Comparison of ENCODE assay signal across 8 mouse cellular contexts in the genomic region with DNA sequence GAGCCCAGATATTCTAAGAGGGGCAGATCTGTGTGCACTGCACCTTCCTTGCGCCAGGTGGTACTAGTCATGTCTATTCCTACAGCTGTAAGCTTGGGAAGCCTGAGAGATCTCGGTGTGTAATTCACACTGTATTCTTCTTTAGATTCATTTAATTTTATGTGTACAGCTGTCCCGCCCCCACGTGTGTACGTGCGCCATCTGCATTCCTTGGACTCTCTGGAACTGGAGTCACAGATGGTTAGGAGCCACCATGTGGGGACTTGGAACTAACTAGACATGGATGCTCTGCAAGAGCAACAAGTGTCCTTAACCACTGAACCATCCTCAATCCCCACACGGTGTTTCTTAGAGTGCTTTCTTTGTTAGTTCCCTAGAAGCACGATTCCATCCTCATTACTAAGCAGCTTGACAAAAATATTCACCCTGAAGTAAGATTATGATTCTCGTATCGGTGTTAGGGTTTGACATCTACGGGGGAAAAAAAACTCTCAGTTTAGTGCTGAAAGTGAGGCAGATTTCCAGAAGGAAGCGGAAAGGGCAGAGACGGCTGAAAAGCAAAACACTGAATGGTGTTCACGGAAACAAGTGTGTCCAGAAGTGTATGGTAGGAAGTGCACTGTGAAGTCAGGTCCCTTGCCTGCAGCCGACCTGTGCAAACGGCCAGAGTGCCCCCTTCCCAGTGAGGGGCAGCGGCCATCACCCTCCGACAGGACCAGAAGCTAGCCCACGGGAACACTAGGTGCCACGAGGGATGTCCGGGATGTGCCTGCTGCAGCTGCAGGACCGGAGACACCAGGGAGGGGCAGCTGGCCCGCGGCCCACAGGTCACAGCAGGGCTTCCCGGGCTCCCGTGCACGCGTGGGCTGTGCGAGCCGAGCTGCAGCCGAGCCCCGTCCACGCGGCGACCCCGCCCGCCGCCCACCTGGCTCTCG. TPM values are rescaled to one million over a fixed set of nuclear protein-coding genes. Genes with fewer than 3 reads are reported as not detected.
DNase-seq lines count a peak whose midpoint lies in the region; ATAC-seq and TF ChIP-seq lines count a peak whose summit lies in the region.

No protein-coding gene starts in this region.

- no peak for TF ChIP-seq POLR2A in CH12.LX (IDR thresholded peaks at IDR 0.05; ENCODE audit: low read depth, low read length)

- 14% methylated on average over 39 of the region's 39 CpGs for WGBS in embryonic facial prominence, embryonic 10.5 days
- 13% methylated on average over 35 of the region's 39 CpGs for WGBS in heart, embryonic 15.5 days
- WGBS in liver, postnatal 0 days (ENCODE audit: insufficient replicate concordance) = 16% methylated on average over 30 of the region's 39 CpGs

- TF ChIP-seq CTCF in CH12.LX (conservative IDR thresholded peaks at IDR 0.05 in 1 of 2, IDR thresholded peaks at IDR 0.05 in 1 of 2; ENCODE audit: low read depth in 2 of 2, low read length in 2 of 2) = peak in 1 of 2 experiments; percentile 54; a peak in 2 of 4 replicates
- no peak for TF ChIP-seq CTCF in liver, postnatal 0 days (IDR thresholded peaks at IDR 0.05; ENCODE audit: low read depth)

- H3K9me3 ChIP-seq in CH12.LX (replicated peaks; ENCODE audit: low read length) = no peaks in the 10 kb centered on the region
- no peaks in the 10 kb centered on the region for H3K9me3 ChIP-seq in embryonic facial prominence, embryonic 10.5 days
- H3K9me3 ChIP-seq in heart, embryonic 15.5 days (replicated peaks) = no peaks in the 10 kb centered on the region
- no peaks in the 10 kb centered on the region for H3K9me3 ChIP-seq in liver, postnatal 0 days (ENCODE audit: low read length)

- H3K4me3 ChIP-seq in CH12.LX (replicated peaks in 1 of 3; ENCODE audit: low read depth in 2 of 3, low read length in 2 of 3, poor library complexity in 1 of 3) = peak overlapping the region; percentile 77 to 98 (median 89)
- peak overlapping the region; percentile 89 for H3K4me3 ChIP-seq in embryonic facial prominence, embryonic 10.5 days
- peak overlapping the region; percentile 92 for H3K4me3 ChIP-seq in heart, embryonic 15.5 days
- peak overlapping the region; percentile 70 for H3K4me3 ChIP-seq in liver, postnatal 0 days (ENCODE audit: low read depth, low read length)

- no peaks in the 10 kb centered on the region for H3K79me2 ChIP-seq in CH12.LX (replicated peaks; ENCODE audit: control insufficient read depth, extremely low read depth, insufficient read depth, poor library complexity, severe bottlenecking)

- peak; percentile 53 for DNase-seq in CH12.LX (ENCODE audit: extremely low read depth)
- DNase-seq in Muller cell, postnatal 12 days (ENCODE audit: inconsistent ontology term) = peak; percentile 30
- DNase-seq in embryonic facial prominence, embryonic 10.5 days (ENCODE audit: low spot score) = no peak
- peak; percentile 89 for DNase-seq in layer of hippocampus, adult 9-10 months (ENCODE audit: low spot score)
- DNase-seq in liver, postnatal 0 days = peak; percentile 40
- peak; percentile 32 for DNase-seq in retina, postnatal 1 day
- DNase-seq in ovary, adult 18-20 months (ENCODE audit: low spot score) = no peak

- ATAC-seq in heart, embryonic 15.5 days (replicated peaks; ENCODE audit: insufficient number of reproducible peaks, insufficient read depth, low FRiP score, low read depth) = peak; percentile 41; the same call in 1 of the 2 replicates
- ATAC-seq in liver, postnatal 0 days = peak; percentile 23; the same call in 1 of the 2 replicates

- peak overlapping the region; percentile 49 for H3K4me2 ChIP-seq in CH12.LX (ENCODE audit: insufficient read depth, low read depth, poor library complexity, severe bottlenecking)
- H3K4me2 ChIP-seq in heart, embryonic 15.5 days = peak overlapping the region; percentile 99
- H3K4me2 ChIP-seq in liver, postnatal 0 days (ENCODE audit: low read depth, low read length) = peak overlapping the region; percentile 98

- H3K27ac ChIP-seq in CH12.LX (ENCODE audit: insufficient read depth, low read depth) = peak overlapping the region; percentile 1; the same call in 1 of the 2 replicates
- peak overlapping the region; percentile 93 for H3K27ac ChIP-seq in embryonic facial prominence, embryonic 10.5 days (replicated peaks)
- H3K27ac ChIP-seq in heart, embryonic 15.5 days = peak overlapping the region; percentile 31
- peak overlapping the region; percentile 74 for H3K27ac ChIP-seq in liver, postnatal 0 days (ENCODE audit: low read depth)

- peak; percentile 27 for TF ChIP-seq RAD21 in CH12.LX (IDR thresholded peaks at IDR 0.05; ENCODE audit: low read depth, low read length)

- H3K36me3 ChIP-seq in CH12.LX (replicated peaks in 1 of 2; ENCODE audit: control insufficient read depth in 1 of 2, insufficient read depth in 1 of 2, low read length in 1 of 2) = peaks cover 5 to 28% of the 10 kb centered on the region in 2 experiments
- H3K36me3 ChIP-seq in embryonic facial prominence, embryonic 10.5 days (replicated peaks) = 0 out of 2 replicates have a peak, but pooled peaks cover 4% of the 10 kb centered on the region
- no peaks in the 10 kb centered on the region for H3K36me3 ChIP-seq in heart, embryonic 15.5 days
- no peaks in the 10 kb centered on the region; the same call in 1 of the 2 replicates for H3K36me3 ChIP-seq in liver, postnatal 0 days (replicated peaks; ENCODE audit: insufficient read depth, low read length)

- in situ Hi-C loops in CH12.LX (cut with MboI; ENCODE audit: low pct_ligation_motif_present, low pct_unique_long_range_greater_than_20kb, low sequenced_read_pairs) = no loop called here

- TF ChIP-seq EP300 in CH12.LX (IDR thresholded peaks at IDR 0.05; ENCODE audit: low read length) = no peak
- TF ChIP-seq EP300 in liver, postnatal 0 days (IDR thresholded peaks at IDR 0.05; ENCODE audit: low read depth) = no peak

- H3K9ac ChIP-seq in CH12.LX (ENCODE audit: insufficient read depth, low read depth) = peak overlapping the region; percentile 66
- peak overlapping the region; percentile 81 for H3K9ac ChIP-seq in heart, embryonic 15.5 days
- peak overlapping the region; percentile 68 for H3K9ac ChIP-seq in liver, postnatal 0 days (replicated peaks)

- H3K4me1 ChIP-seq in CH12.LX (ENCODE audit: control insufficient read depth in 1 of 2, insufficient read depth in 2 of 2) = peaks cover 6 to 31% of the 10 kb centered on the region in 2 experiments
- peaks cover 17% of the 10 kb centered on the region for H3K4me1 ChIP-seq in embryonic facial prominence, embryonic 10.5 days
- peaks cover 12% of the 10 kb centered on the region for H3K4me1 ChIP-seq in heart, embryonic 15.5 days (replicated peaks)
- peaks cover 10% of the 10 kb centered on the region for H3K4me1 ChIP-seq in liver, postnatal 0 days (ENCODE audit: insufficient read depth)

- dilution Hi-C loops in CH12.LX (cut with MboI; ENCODE audit: extremely low pct_ligation_motif_present, extremely low pct_unique_long_range_greater_than_20kb, low sequenced_read_pairs) = no loop called here

- H3K27me3 ChIP-seq in CH12.LX (replicated peaks) = no peaks in the 10 kb centered on the region
- no peaks in the 10 kb centered on the region for H3K27me3 ChIP-seq in embryonic facial prominence, embryonic 10.5 days (replicated peaks; ENCODE audit: low read depth, poor library complexity, severe bottlenecking)
- no peaks in the 10 kb centered on the region for H3K27me3 ChIP-seq in heart, embryonic 15.5 days
- H3K27me3 ChIP-seq in liver, postnatal 0 days (ENCODE audit: insufficient read depth, low read length) = no peaks in the 10 kb centered on the region

TF ChIP-seq in CH12.LX, 34 proteins besides CTCF, POLR2A, EP300 and RAD21:
- TF ChIP-seq SIN3A (IDR thresholded peaks at IDR 0.05; ENCODE audit: low read length) (peak; percentile 61), SMC3 (IDR thresholded peaks at IDR 0.05; ENCODE audit: low read depth, low read length) (peak; percentile 54), ELF1 (IDR thresholded peaks at IDR 0.05; ENCODE audit: low read depth, low read length) (peak; percentile 47; the same call in 1 of the 2 replicates), MAX (IDR thresholded peaks at IDR 0.05; ENCODE audit: low read length) (peak; percentile 59; the same call in 1 of the 2 replicates), HCFC1 (IDR thresholded peaks at IDR 0.05; ENCODE audit: low read depth, low read length) (peak; percentile 38; the same call in 1 of the 2 replicates), CHD1 (IDR thresholded peaks at IDR 0.05; ENCODE audit: low read depth, low read length) (no peak), MXI1 (IDR thresholded peaks at IDR 0.05; ENCODE audit: low read depth, low read length) (0 out of 2 replicates have a peak, but pooled peaks have one; percentile 26), MYC (IDR thresholded peaks at IDR 0.05; ENCODE audit: low read depth, low read length) (peak; percentile 53; the same call in 1 of the 2 replicates), ZNF384 (IDR thresholded peaks at IDR 0.05; ENCODE audit: low read depth, low read length) (peak; percentile 42; the same call in 1 of the 2 replicates), PAX5 (IDR thresholded peaks at IDR 0.05; ENCODE audit: low read length) (no peak), BHLHE40 (IDR thresholded peaks at IDR 0.05; ENCODE audit: low read depth, low read length) (no peak), TCF12 (IDR thresholded peaks at IDR 0.05; ENCODE audit: low read depth, low read length) (no peak), JUN (IDR thresholded peaks at IDR 0.05; ENCODE audit: insufficient read depth, low read depth, low read length) (no peak), ZKSCAN1 (IDR thresholded peaks at IDR 0.05; ENCODE audit: borderline replicate concordance, low read depth, low read length) (no peak), UBTF (IDR thresholded peaks at IDR 0.05; ENCODE audit: low read depth, low read length) (no peak)

RNA-seq across cellular contexts. Expression of gene Hlcs, which starts 24.0 kb away (rescaled TPM):
- total RNA-seq in CH12.LX (2012; rRNA removed) = 7.8 and 9.4 TPM in 2 replicates
- total RNA-seq in CH12.LX (2014; rRNA removed) = 4.2 and 5.3 TPM in 2 replicates
- polyA plus RNA-seq in CH12.LX (2012; ENCODE audit: insufficient read length, low read depth) = 11.3 and 12.5 TPM in 2 replicates
- polyA plus RNA-seq in embryonic facial prominence, embryonic 10.5 days (2016; fragmentation: Nextera tagmentation; extraction: Ambion mirVana) = 12.2 and 13.1 TPM in 2 replicates
- 7.4 and 8.5 TPM in 2 replicates for polyA plus RNA-seq in heart, embryonic 15.5 days (2015; fragmentation: Nextera tagmentation; extraction: Ambion mirVana)
- 2.3 and 2.9 TPM in 2 replicates for polyA plus RNA-seq in liver, postnatal 0 days (2015; fragmentation: Nextera tagmentation; extraction: Ambion mirVana)

RNA-seq across cellular contexts. Expression of gene Ripply3, which starts 38.8 kb away (rescaled TPM):
- total RNA-seq in CH12.LX (2012; rRNA removed) (6.1 and 6.5 TPM in 2 replicates), CH12.LX (2014; rRNA removed) (0.20 and 0.28 TPM in 2 replicates)
- 1.0 and 1.3 TPM in 2 replicates for polyA plus RNA-seq in CH12.LX (2012; ENCODE audit: insufficient read length, low read depth)
- 5.1 and 6.2 TPM in 2 replicates for polyA plus RNA-seq in embryonic facial prominence, embryonic 10.5 days (2016; fragmentation: Nextera tagmentation; extraction: Ambion mirVana)
- polyA plus RNA-seq in heart, embryonic 15.5 days (2015; fragmentation: Nextera tagmentation; extraction: Ambion mirVana) = 4.5 TPM in 2 replicates
- polyA plus RNA-seq in liver, postnatal 0 days (2015; fragmentation: Nextera tagmentation; extraction: Ambion mirVana) = 1.4 and 2.1 TPM in 2 replicates

Comparison
In these comparisons a context has a peak if more than half of its experiments do, and no peak if none do; other contexts are left out.
1. DNase-seq: peak in CH12.LX (single experiment), Muller cell, postnatal 12 days (single experiment), layer of hippocampus, adult 9-10 months (single experiment), liver, postnatal 0 days (single experiment) and retina, postnatal 1 day (single experiment); none in embryonic facial prominence, embryonic 10.5 days (single experiment) and ovary, adult 18-20 months (single experiment).
2. H3K27ac ChIP-seq: peak in every context shown above with its lines; median percentile 93 in embryonic facial prominence, embryonic 10.5 days; 74 in liver, postnatal 0 days; 31 in heart, embryonic 15.5 days; 1 in CH12.LX.
3. H3K4me2 ChIP-seq: peak in every context shown above with its lines; median percentile 99 in heart, embryonic 15.5 days; 98 in liver, postnatal 0 days; 49 in CH12.LX.
4. Peak in every context shown above with its lines, with median percentiles within 50 percentile points of each other: H3K4me3 ChIP-seq and H3K9ac ChIP-seq.